Mouse (Mus musculus) lung, embryonic 14.5 days (tissue): ENCODE measurements around the gene Rabgap1l. TPM values are rescaled to one million over a fixed set of nuclear protein-coding genes. Genes with fewer than 3 reads are reported as not detected.

Experiments
- ATAC-seq: fragments of 200-750 bp; cut with Nextera tagmentation; 2 replicates; pipeline ENCODE4 v1.8.0; 2017; ENCODE audit warnings: mild to moderate bottlenecking, moderate TSS enrichment, moderate library complexity; ENCODE audit not compliant: insufficient read depth
- DNase-seq: peaks from one replicate; pipeline ENCODE4 v3.0.0-alpha.2; 2015
- H3K27ac ChIP-seq: fragments of 300-500 bp; sonication (generic); 2 replicates; pipeline ENCODE4 v1.5.1; 2014; ENCODE audit warnings: low read depth, mild to moderate bottlenecking, moderate library complexity
- H3K27me3 ChIP-seq: fragments of 300-500 bp; sonication (generic); 2 replicates; pipeline ENCODE4 v1.6.1; 2014; ENCODE audit warnings: low read length, control low read depth; ENCODE audit not compliant: insufficient read depth
- H3K36me3 ChIP-seq: fragments of 300-500 bp; sonication (generic); 2 replicates; pipeline ENCODE4 v1.6.1; 2014; ENCODE audit warnings: control low read depth; ENCODE audit not compliant: insufficient read depth
- H3K4me1 ChIP-seq: fragments of 300-500 bp; sonication (generic); 2 replicates; pipeline ENCODE4 v1.6.1; 2014; ENCODE audit warnings: antibody characterized with exemption, control low read depth; ENCODE audit not compliant: insufficient read depth
- H3K4me2 ChIP-seq: fragments of 300-500 bp; sonication (generic); 2 replicates; pipeline ENCODE4 v1.6.1; 2014; ENCODE audit warnings: mild to moderate bottlenecking
- H3K4me3 ChIP-seq: fragments of 300-500 bp; sonication (generic); 2 replicates; pipeline ENCODE4 v1.5.1; 2014; ENCODE audit warnings: low read depth, low read length
- H3K9ac ChIP-seq: fragments of 300-500 bp; sonication (generic); 2 replicates; pipeline ENCODE4 v1.6.1; 2014
- H3K9me3 ChIP-seq: fragments of 300-500 bp; sonication (generic); 2 replicates; pipeline ENCODE4 v1.6.1; 2016; ENCODE audit warnings: low read depth, low read length, control low read depth
- CTCF ChIP-seq: IDR thresholded peaks from 2 replicates; pipeline ENCODE4 v1.5.1; 2016; ENCODE audit warnings: antibody characterized with exemption, low read depth
- WGBS: fragments of 180-500 bp; shearing (Covaris S2); extraction: QIAGEN DNeasy Blood & Tissue Kit; methylation state at CpG from one replicate; pipeline ENCODE4 v1.1.7; 2014; 5-methylcytosine and 5-hydroxymethylcytosine counted together
- polyA plus RNA-seq: library from polyadenylated mRNA; unstranded; fragments of >200 nt; fragmentation: Nextera tagmentation; extraction: Ambion mirVana; gene quantifications from 2 replicates; pipeline ENCODE4 v1.2.1, GENCODE M21; 2014

Rabgap1l gene
- polyA plus RNA-seq, 1 experiment from 2014 or later, result 19.3 TPM

GRCm38 (mm10) chr1:160312658-160313057 lies 480.4 kb downstream of the Rabgap1l start:
- Histone ChIP-seq H3K4me1 (no peaks in the 10 kb centered on the region), H3K4me2 (no peak overlapping the region), H3K27me3 (no peaks in the 10 kb centered on the region), H3K27ac (no peak overlapping the region), H3K9ac (no peak overlapping the region), H3K36me3 (no peaks in the 10 kb centered on the region), H3K9me3 (no peaks in the 10 kb centered on the region), H3K4me3 (no peak overlapping the region)
- WGBS, result 86% methylated on average over 4 of the region's 4 CpGs
- no peak for DNase-seq
- ATAC-seq, result no peak
- no peak for TF ChIP-seq CTCF

GRCm38 (mm10) chr1:160311861-160312260 lies 481.1 kb downstream of the Rabgap1l start:
- 23% methylated on average over 2 of the region's 2 CpGs for WGBS
- Histone ChIP-seq H3K9me3 (no peaks in the 10 kb centered on the region), H3K36me3 (no peaks in the 10 kb centered on the region), H3K4me1 (peaks cover 4% of the 10 kb centered on the region; the same call in 1 of the 2 replicates), H3K4me2 (no peak overlapping the region), H3K4me3 (no peak overlapping the region), H3K27ac (no peak overlapping the region), H3K9ac (no peak overlapping the region), H3K27me3 (no peaks in the 10 kb centered on the region)
- DNase-seq, result no peak
- TF ChIP-seq CTCF, result no peak
- ATAC-seq, result no peak

GRCm38 (mm10) chr1:160309951-160310350 lies 483.1 kb downstream of the Rabgap1l start:
- H3K4me2 ChIP-seq, result no peak overlapping the region
- H3K9ac ChIP-seq, result no peak overlapping the region
- H3K27me3 ChIP-seq, result no peaks in the 10 kb centered on the region
- ATAC-seq (no peak), DNase-seq (peak; percentile 4)
- TF ChIP-seq CTCF, result no peak
- H3K9me3 ChIP-seq, result no peaks in the 10 kb centered on the region
- WGBS, result 41% methylated on average over 5 of the region's 5 CpGs
- no peak overlapping the region; the same call in 1 of the 2 replicates for H3K27ac ChIP-seq
- no peaks in the 10 kb centered on the region for H3K36me3 ChIP-seq
- peaks cover 5% of the 10 kb centered on the region for H3K4me1 ChIP-seq
- H3K4me3 ChIP-seq, result no peak overlapping the region

GRCm38 (mm10) chr1:160308996-160309395 lies 484.0 kb downstream of the Rabgap1l start:
- H3K27me3 ChIP-seq, result no peaks in the 10 kb centered on the region
- H3K4me1 ChIP-seq, result peaks cover 5% of the 10 kb centered on the region
- peak overlapping the region; percentile 75 for H3K27ac ChIP-seq
- 23% methylated on average over 7 of the region's 7 CpGs for WGBS
- H3K36me3 ChIP-seq, result no peaks in the 10 kb centered on the region
- H3K4me3 ChIP-seq, result peak overlapping the region; percentile 21; the same call in 1 of the 2 replicates
- peak; percentile 63 for DNase-seq
- peak; percentile 46; the same call in 1 of the 2 replicates for ATAC-seq
- H3K4me2 ChIP-seq, result peak overlapping the region; percentile 46
- H3K9me3 ChIP-seq, result no peaks in the 10 kb centered on the region
- peak; percentile 35 for TF ChIP-seq CTCF
- H3K9ac ChIP-seq, result no peak overlapping the region

GRCm38 (mm10) chr1:160308498-160308897 lies 484.5 kb downstream of the Rabgap1l start:
- Histone ChIP-seq H3K9ac (no peak overlapping the region), H3K27me3 (no peaks in the 10 kb centered on the region), H3K27ac (peak overlapping the region; percentile 75), H3K9me3 (no peaks in the 10 kb centered on the region), H3K4me1 (peaks cover 5% of the 10 kb centered on the region), H3K4me3 (peak overlapping the region; percentile 21; the same call in 1 of the 2 replicates), H3K4me2 (peak overlapping the region; percentile 46), H3K36me3 (no peaks in the 10 kb centered on the region)
- TF ChIP-seq CTCF, result no peak
- 40% methylated on average over 7 of the region's 7 CpGs for WGBS
- DNase-seq (peak; percentile 18), ATAC-seq (no peak)

GRCm38 (mm10) chr1:160306866-160307616 lies 486.0 kb downstream of the Rabgap1l start:
- H3K27ac ChIP-seq, result peak overlapping the region; percentile 54; the same call in 1 of the 2 replicates
- H3K4me2 ChIP-seq, result peak overlapping the region; percentile 44
- DNase-seq, result peak; percentile 9
- H3K36me3 ChIP-seq, result no peaks in the 10 kb centered on the region
- ATAC-seq, result peak; percentile 40; the same call in 1 of the 2 replicates
- 33% methylated on average over 10 of the region's 10 CpGs for WGBS
- no peak overlapping the region for H3K4me3 ChIP-seq
- H3K4me1 ChIP-seq, result peaks cover 5% of the 10 kb centered on the region
- H3K9ac ChIP-seq, result no peak overlapping the region
- H3K27me3 ChIP-seq, result no peaks in the 10 kb centered on the region
- no peak for TF ChIP-seq CTCF
- no peaks in the 10 kb centered on the region for H3K9me3 ChIP-seq

GRCm38 (mm10) chr1:160306336-160306735 lies 486.7 kb downstream of the Rabgap1l start:
- no peak for TF ChIP-seq CTCF
- Histone ChIP-seq H3K4me2 (0 out of 2 replicates have a peak overlapping the region, but pooled peaks have one; percentile 44), H3K27me3 (no peaks in the 10 kb centered on the region), H3K4me1 (peaks cover 5% of the 10 kb centered on the region), H3K9ac (no peak overlapping the region), H3K9me3 (no peaks in the 10 kb centered on the region), H3K36me3 (no peaks in the 10 kb centered on the region), H3K4me3 (no peak overlapping the region), H3K27ac (no peak overlapping the region)
- 48% methylated on average over 6 of the region's 6 CpGs for WGBS
- peak; percentile 29 for DNase-seq
- ATAC-seq, result no peak
